ENCODE assay signal across 35 mouse cellular contexts in genomic region chr9:119598501-119598900, GRCm38 (mm10). TPM values are rescaled to one million over a fixed set of nuclear protein-coding genes. Genes with fewer than 3 reads are reported as not detected.
"Had no signal": no experiment of that assay in that cellular context is flagged by ENCODE, and none has a peak within 500 bp of the region (broad histone marks: within the 10 kb centered on the region; RNA-seq: fewer than 3 reads in every experiment).

No protein-coding gene starts in this region.

- H3K27me3 ChIP-seq: heart, embryonic 12.5 days; heart, embryonic 13.5 days; heart, embryonic 15.5 days; hindbrain, embryonic 12.5 days; intestine, embryonic 15.5 days had no signal

- H3K4me2 ChIP-seq: heart, embryonic 11.5 days; heart, embryonic 12.5 days; heart, embryonic 13.5 days; heart, embryonic 15.5 days; hindbrain, embryonic 12.5 days; hindbrain, embryonic 13.5 days; hindbrain, embryonic 14.5 days; hindbrain, embryonic 15.5 days; intestine, embryonic 15.5 days; kidney, embryonic 15.5 days had no signal

- H3K9ac ChIP-seq: heart, embryonic 12.5 days; heart, embryonic 13.5 days; heart, embryonic 15.5 days; hindbrain, embryonic 12.5 days; hindbrain, embryonic 13.5 days; hindbrain, embryonic 14.5 days; hindbrain, embryonic 15.5 days; intestine, embryonic 15.5 days; kidney, embryonic 15.5 days had no signal

- H3K4me1 ChIP-seq: heart, embryonic 10.5 days; heart, embryonic 12.5 days; heart, embryonic 13.5 days; heart, embryonic 15.5 days; hindbrain, embryonic 10.5 days; hindbrain, embryonic 12.5 days; hindbrain, embryonic 13.5 days; hindbrain, embryonic 15.5 days; intestine, embryonic 15.5 days; kidney, embryonic 15.5 days had no signal

- ATAC-seq: hindbrain, embryonic 16.5 days; hindbrain, postnatal 0 days; inflammation-experienced regulatory T-cells, adult 6 months; intestine, embryonic 15.5 days; intestine, embryonic 16.5 days; intestine, postnatal 0 days had no signal

- H3K4me3 ChIP-seq: heart, embryonic 10.5 days; heart, embryonic 12.5 days; heart, embryonic 13.5 days; heart, embryonic 15.5 days; hindbrain, embryonic 10.5 days; hindbrain, embryonic 12.5 days; hindbrain, embryonic 13.5 days; hindbrain, embryonic 15.5 days; intestine, embryonic 15.5 days; kidney, embryonic 15.5 days; layer of hippocampus, adult 2 months had no signal

- H3K36me3 ChIP-seq: heart, embryonic 10.5 days; heart, embryonic 12.5 days; heart, embryonic 13.5 days; heart, embryonic 15.5 days; hindbrain, embryonic 10.5 days; hindbrain, embryonic 12.5 days; hindbrain, embryonic 13.5 days; hindbrain, embryonic 15.5 days; intestine, embryonic 15.5 days; kidney, embryonic 15.5 days had no signal

- DNase-seq: heart, postnatal 14 days; heart, postnatal 36 days; heart, postnatal 4 days; kidney, adult 11 months; kidney, adult 18-20 months; kidney, adult 2 months; kidney, adult 8-10 months; kidney, adult 9 months; kidney, postnatal 10 days; kidney, postnatal 14 days; kidney, postnatal 25 days; kidney, postnatal 36 days; kidney, postnatal 4 days; layer of hippocampus, adult 9-11 months; layer of hippocampus, postnatal 36 days had no signal

- H3K9me3 ChIP-seq: heart, embryonic 10.5 days; heart, embryonic 15.5 days; hindbrain, embryonic 10.5 days; hindbrain, embryonic 15.5 days; intestine, embryonic 15.5 days; kidney, embryonic 15.5 days had no signal

- H3K27ac ChIP-seq: heart, embryonic 10.5 days; heart, embryonic 13.5 days; heart, embryonic 15.5 days; hindbrain, embryonic 10.5 days; hindbrain, embryonic 12.5 days; hindbrain, embryonic 13.5 days; hindbrain, embryonic 14.5 days; hindbrain, embryonic 15.5 days; hindbrain, postnatal 0 days; intestine, embryonic 15.5 days; kidney, embryonic 15.5 days; kidney, postnatal 0 days; layer of hippocampus, adult 2 months had no signal

RNA-seq across cellular contexts. Expression of gene Scn5a, which starts 19.7 kb away (rescaled TPM):
- total RNA-seq: hematopoietic stem cell, adult 5-6 weeks had no signal
- polyA plus RNA-seq: inflammation-experienced regulatory T-cells, adult 6 months had no signal
